Mouse (Mus musculus) urinary bladder, postnatal 36 days (tissue): ENCODE results near the gene Slco4a1.
A peak's percentile ranks its signal among the peaks of the same experiment; 100 is the strongest.

Experiments used
- DNase-seq, 2 experiments: peaks; one replicate each; pipeline ENCODE4 v3.0.0; 2022; ENCODE audit warnings: low spot score in 2 of 2, mixed read lengths in 1 of 2

Gene Slco4a1

DNA sequence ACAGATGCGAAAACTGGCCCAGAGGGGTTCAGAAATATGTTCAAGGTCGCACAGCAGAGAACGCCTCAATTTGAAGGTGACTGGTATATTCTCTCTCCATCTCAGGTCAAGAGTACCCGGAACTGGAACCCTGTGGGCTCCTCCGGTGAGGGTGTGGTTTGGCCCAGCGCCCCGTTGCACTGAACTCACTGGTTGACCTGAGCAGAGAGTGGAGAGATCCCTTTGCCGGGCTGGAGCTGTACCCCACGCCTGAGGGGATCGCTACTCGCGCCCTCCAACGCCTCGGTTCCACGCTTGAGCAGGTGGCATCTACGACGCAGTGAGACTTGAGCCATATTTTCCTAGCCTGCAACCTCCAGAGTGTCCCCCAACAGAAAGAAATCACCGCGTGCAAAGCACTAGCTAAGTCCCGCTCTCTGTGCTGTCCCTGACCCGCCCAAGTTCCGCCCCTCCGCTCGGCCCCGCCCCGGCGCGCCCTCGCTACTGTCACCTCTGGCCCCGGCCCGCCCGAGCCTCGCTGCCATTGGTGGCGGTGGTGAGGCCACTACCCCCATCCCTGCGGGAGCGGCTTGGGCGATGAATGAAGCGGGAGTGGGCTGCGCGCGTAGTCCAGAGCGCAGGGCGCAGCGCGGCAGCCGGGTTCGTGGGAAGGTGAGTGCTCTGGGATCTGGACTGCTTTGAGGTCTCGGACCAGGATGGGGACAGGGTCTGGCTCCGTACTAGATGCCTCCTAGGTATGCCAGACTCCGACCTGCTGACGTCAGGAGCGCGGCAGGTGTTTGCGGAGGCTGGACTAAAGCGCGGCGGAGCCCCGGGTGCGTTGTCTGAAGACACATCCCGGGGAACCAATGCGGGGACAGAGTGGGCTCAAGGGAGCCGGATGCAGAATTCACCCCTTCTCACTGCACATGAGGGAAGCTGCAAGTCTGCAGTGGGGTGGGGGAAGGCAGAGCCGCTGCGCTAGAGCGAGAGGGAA is at the start of gene Slco4a1:
Gene Slco4a1, plus strand, starts transcription at position 523 of the 976 bp plus-strand sequence.
- peak; percentile 63 to 81 for DNase-seq

DNA sequence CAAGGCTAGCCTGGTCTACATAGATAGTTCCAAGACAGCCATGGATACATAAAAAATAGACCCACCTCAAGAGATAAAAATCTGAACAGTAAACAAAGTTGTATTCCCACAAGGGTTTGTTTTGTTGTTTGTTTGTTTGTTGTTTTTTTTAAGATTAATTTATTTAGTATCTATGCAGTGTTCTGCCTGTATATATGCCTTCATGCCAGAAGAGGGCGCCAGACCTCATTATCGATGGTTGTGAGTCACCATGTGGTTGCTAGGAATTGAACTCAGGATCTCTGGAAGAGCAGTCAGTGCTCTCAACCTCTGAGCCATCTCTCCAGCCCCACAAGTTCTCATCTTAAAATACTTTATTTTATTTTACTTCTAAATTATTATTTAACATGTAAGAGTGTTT is 47.6 kb upstream of the Slco4a1 start:
- no peak for DNase-seq

DNA sequence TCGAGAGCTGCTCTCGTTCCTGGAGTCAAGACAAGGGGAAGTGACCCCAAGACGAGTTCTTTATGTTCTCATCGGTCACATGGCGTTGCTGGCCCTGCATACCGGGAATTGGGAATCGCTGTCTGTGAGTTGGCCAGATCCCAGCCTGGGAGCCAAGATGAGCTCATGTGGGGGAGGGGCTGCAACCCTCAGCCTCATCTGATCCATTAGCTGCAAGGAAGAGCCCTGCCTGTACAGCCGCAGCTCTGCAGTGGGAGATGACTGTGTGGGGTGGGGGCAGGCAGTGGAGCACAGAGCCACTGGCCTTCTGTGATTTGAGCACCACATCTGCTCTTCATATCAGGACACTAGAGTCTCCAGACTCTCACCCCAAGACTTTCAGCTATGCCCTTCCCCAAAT is 45.6 kb upstream of the Slco4a1 start:
- no peak for DNase-seq

DNA sequence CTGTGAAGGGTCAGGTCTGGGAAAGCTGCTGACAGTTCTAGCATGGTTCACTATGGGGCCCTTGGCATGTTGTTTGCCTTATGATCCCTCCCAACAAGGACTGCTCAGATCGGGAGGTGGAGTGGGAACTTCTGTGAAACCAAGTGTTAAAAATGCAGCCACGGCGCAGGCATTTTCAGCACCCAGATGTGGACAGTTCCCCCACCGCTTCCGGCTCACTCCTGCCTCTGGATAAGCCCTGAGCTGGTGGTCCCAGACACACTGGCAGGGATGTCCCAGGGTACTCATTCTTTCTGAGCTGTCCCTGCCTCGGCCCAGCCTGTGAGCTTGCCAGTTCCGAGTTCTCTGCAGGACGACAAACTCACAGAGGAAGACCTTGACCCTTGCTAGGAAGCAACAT is 45.0 kb upstream of the Slco4a1 start:
- no peak for DNase-seq

DNA sequence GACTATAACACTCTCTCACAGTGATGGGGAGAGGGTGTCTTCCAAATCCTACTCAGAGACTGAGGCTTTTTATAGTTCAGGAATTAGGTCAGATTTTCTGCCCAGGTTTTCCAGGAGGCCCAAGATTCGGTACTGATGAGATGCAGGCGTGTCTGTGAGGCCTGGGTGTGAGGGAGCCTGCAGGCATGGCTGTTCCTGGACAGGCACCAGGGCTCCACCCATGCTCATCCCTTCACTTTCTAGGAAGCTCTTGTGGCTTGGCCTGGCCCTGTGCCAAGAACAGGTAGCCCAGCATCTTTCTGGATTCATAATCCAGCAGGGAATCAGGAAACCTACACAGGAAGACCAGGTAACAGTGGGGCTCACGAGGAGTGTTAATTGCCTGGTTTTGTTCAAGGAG is 40.4 kb upstream of the Slco4a1 start:
- no peak for DNase-seq

DNA sequence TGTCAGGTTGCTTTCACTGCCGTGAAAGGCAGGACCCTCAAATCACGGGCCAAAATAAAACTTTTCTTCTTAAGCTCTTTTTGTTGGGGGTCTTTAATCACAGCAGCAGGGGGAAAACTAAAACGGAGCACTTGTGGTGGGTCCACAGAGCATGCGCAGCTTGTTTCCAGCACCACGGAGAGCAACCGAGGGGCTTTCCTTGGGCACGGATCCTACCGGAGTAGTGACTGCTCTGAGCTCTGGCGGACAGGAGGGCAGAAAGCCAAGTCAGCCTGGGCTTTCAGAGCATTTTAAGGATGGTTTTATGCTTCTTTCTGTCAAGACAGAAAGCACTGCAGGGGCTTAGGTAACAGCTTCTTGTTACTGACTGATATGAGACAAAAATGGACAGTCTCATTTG is 38.3 kb upstream of the Slco4a1 start:
- DNase-seq = no peak

DNA sequence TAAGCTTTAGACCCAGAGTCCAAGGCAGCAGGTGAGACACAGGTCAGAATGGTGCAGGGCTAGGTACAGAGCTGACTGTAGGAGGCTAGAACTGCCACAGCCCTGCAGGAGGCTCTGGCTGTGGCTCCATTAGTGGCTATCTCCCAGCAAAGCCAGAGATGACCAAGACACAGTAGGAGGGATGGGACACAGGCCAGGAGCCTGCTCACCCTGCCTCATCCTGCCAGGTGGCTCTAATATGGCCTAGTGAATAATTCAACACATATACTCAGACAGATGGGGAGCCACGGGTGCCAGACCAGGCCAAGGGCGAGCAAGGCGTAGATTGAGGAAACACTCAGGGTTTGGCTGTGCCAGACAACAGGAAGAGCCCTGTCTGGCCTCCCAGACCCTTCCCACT is 35.4 kb upstream of the Slco4a1 start:
- DNase-seq = no peak

DNA sequence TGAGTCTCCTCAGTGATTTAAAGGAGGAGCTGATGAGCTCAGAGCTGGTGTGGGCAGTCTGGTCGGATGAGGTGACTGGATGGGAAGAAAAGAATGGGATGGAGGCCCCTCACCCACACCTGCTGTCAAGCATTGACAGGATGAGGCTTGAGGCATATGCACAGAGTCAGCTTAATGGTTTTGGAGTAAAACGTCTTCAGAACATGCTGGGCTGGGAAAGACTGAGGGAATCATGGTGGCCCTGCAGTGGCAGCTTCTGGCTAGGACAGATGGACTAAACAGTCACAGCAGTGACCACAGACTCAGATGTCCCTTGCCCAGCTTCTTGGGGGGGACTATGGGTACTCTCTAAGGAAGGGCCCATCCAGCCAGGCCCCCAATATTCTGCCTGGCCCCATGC is 30.9 kb upstream of the Slco4a1 start:
- DNase-seq = no peak

DNA sequence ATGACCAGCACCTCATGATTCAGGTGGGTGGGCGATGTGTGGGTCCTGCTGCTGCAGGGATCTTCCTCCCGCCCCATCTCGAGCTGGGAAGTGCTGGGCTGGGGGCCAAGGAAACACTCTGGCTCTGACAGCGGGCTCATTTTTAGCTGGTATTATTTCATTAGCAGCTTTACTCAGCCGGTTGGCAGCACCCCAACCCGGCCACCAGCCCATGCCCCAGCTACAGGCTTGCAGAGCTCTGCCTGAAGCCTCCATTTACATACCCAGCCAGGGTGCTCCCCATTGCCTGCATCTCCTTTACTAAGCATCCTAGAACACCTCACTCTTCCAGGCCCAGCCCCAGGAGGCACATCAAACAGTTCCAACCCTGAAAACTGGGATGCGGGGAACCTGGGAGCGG is 29.0 kb upstream of the Slco4a1 start:
- DNase-seq = no peak

DNA sequence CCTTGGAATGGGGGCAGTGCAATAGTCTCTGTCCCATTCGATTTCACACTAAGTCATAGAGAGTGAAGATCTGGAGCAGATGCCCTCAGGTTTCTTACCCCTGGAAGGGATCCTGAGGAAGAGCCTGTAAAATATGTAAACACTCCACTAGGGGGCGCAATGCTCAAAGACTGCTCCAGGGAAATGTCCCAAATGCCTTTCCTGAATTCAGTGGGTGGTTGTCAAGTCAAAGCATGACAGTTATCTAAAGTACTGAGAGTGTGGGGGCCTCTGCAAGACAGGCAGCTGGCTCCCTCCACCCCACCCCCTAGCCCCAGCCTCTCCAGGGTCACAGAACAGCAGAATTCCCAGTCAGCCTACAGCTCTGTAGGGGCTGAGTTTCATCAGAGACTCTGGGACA is 27.7 kb upstream of the Slco4a1 start:
- DNase-seq = no peak

DNA sequence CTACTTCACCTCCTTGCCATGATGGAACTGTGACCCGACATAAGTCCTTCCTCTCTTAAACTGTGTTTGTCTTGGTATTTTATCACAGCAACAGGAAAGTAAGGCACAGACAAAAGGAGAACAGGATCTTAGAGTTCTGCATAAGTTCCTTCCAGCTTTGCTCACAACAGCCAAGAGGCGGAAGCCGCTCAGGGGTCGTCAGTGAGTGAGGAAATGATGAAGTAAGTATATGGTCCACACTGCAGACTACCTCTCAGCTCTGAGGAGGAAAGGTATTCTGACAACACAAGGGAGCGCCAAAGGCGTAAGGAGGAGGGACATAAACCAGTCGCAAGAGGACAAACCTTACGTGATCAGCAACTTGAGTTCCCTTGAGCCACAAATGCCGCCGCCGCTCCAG is 25.4 kb upstream of the Slco4a1 start:
- no peak for DNase-seq

DNA sequence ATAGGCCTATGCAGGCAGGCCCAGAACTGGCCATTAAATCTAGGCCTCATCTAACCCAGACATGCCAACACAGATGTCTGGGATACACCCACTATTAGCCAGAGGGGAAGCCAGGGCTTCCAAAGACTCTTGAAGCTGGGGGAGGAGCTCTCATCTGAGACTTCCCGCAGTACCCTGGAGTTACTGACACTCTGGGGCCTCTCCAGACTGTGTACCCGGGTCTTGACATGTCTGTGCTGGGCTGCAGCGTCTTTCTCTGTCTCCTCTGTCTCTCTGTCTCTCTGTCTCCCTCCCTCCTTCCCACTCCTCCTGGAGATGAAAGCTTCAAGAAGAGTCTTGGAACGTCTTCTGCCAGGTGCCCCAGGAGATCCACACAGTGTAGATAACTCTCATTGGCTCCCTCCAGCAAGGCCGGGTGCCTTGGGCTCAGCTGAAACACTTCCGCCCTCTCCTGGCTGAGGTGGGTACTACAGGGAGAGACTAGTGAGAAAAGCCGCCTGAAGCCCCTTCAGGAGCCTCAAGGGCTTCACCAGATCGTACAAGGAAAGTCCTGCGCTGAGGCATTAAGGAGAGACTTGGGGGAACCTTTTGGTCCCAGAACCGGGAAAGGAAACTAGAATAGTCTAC is 23.9 kb upstream of the Slco4a1 start:
- DNase-seq = peak; percentile 59 to 70

DNA sequence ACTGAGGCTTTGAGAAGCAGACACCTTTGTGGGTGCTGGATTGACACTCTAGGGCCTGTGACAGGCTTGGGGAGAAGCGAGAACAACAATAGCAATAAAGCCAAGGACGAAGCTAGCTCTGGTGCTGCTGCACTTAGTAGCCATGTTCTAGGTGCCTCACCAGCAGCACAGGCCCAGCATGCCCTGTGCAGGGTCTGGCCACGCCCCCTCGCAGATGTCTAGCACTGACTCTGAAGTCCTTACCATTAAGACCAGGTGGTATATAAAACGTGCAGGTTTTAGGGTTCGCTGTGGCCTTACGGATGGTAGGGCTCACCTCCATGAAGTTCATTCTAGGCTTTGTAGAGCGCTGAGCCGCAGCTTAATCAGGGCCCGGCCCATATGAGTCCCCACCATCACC is 23.3 kb upstream of the Slco4a1 start:
- DNase-seq = no peak

DNA sequence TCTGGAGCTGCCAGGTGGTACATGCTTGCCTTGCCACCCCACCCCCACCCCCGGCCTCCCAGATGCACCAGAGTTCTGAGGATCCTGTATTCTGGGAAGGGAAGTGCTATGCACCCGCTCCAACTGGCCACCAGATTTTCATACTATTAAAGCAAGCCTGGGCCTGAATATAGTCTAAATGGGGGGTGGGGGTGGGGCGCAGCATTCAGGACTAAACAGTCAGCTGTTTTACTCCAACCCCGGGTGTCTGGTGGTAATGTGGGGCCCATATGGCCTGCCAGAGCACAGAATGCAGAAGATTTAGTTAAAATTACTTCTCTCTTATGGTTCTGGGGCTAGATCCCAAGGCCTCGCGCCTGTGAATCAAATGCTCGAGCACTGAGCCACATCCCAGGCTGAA is 22.7 kb upstream of the Slco4a1 start:
- no peak for DNase-seq

DNA sequence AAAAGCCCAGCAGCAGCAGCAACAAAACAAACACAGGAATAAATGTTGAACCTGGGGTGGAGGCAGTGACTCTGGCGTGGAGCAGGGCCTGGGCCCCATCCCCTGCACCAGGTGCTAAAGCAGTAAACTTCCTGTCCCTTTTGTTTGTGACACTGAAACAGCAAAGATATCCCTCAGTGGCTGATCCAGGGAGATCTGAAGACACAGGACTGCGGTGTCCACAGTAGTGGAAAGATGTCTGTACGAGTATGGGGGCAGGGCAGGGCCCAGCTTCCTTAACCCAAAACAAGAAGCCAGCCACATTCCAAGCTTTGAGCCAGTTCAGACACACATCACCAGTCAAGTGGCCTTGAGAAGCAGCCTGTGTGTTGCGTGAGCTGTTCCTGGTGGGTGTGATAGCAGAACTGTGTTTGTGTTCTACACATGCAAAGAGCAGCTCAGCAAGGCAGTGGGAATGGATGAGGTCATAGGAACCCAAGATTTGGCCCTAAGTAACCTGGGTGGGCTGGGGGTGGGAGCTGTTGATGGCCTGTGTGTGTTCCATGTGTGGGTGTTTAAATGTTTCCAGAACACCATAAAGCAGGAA is 20.6 kb upstream of the Slco4a1 start:
- DNase-seq = no peak

DNA sequence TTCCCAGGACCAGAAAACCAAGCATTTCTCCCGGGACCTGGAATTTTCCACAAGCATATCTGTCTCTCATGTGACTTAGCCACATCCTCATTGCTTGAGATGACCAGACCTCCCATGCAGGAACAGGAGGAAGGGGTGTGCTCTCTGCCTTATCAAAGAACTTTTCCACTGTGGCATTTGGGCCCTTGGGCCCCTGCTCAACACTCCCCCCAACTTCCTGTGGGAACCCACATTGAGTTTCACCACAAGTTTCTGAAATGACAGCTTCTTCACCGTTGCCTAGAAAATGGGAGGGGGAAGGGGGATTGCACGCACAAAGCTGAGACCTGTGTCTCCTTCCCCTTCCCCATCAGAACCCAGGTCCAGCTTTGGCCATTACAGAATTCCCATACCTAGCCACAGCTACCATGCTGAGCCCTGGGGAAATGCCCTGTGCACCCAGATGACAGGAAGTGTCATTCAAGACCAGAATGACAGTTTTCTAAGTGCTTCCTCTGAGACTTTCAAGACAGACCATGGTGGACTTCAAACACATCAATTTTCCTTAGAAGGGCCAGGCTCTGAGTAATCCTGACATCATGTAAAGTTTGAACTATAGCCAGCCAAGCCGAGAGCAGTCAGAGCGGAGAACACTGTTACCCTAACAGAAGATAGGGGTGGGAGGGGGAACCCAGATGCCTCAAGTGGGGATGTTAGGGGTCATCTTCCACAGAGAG is 18.7 kb upstream of the Slco4a1 start:
- no peak for DNase-seq

DNA sequence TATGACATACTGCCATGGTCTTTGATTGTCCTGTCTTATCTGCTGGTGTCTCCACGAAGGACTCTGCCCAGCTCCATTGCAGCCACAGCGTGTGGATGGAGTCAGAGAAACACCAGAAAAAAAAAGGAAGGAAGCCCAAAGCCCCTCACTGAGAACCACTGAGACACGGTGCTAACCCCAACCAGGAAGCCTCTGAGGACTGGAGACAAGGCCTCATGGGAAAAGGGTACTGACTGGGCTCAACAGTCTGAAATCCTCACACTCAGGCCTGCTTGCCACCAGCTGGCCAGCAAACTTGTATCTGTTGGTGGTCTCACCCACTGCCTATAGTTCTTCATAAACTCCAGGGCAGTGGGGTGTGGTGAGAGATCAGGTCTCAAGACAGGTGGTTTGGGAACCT is 16.3 kb upstream of the Slco4a1 start:
- no peak for DNase-seq

DNA sequence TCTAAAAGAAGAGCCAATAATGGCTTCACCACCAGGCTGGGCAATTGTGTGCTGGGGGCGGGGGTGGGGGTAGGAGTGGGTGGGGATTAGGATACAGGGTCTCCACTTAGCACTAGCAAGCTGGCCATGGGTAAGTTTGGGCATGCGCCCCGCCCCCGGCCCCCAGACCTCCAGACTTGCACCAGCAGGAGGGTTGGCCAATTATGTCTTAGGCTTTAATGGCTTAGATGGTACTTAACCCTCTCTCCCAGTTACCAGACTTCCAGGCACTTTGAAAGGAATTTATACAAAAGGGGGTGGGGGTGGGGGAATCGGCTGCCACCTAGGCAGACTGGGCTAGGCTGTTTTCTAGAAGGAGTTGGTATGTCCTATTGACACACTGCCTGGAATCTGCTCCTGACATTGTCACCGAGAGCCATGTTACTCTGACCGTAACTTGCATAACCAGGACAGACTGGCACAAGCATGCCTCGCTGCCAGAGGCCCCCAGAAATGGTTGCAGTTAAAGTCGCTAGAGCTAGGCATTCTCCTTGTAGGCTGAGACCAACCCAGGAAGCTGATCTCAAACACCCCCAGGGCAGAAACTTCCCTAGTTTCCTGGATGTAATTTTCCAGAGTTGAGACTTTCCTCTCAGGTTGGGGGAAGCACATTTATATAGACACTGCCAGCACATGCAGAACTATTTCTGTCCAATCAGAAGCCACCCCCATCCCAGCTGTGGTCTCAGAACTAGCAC is 15.3 kb upstream of the Slco4a1 start:
- DNase-seq = no peak

DNA sequence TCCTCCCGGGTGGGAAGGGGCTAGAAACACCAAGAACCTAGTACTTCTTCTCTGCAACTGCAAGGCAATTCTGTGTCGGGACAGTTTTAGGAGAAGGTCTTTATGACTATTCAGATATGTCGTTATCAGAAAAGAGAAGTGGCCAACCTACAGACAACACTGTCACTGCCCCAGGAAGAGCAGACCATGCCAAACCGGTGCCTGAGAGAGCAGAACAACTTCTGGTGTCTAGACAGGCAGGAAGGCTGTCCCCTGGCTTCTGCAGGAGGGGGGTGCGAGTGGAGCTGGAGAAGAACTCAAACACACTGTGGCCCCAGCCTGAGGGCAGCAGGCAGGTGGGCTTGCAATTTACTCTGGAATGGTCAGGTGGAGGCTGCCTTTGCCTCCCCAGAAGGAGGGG is 14.0 kb upstream of the Slco4a1 start:
- no peak for DNase-seq

DNA sequence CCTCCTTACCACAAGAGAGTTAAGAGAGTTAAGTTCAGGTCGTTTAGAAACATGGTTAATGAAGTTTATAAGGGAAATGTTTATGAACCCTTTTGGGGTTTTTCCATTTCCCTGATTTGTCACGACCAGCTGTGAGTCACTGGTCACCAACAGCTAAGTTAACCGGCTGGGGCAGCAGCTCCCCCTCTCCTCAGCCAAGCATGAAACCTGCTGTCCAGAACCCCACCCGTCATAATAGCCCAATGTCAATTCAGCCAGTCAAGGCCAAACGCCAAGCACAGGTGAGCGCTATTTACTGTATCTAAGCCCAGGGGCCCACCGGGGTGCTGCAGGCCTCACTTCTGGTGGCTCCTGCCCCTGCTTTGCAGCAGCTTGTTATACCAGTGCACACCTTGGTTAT is 12.2 kb upstream of the Slco4a1 start:
- DNase-seq = no peak

DNA sequence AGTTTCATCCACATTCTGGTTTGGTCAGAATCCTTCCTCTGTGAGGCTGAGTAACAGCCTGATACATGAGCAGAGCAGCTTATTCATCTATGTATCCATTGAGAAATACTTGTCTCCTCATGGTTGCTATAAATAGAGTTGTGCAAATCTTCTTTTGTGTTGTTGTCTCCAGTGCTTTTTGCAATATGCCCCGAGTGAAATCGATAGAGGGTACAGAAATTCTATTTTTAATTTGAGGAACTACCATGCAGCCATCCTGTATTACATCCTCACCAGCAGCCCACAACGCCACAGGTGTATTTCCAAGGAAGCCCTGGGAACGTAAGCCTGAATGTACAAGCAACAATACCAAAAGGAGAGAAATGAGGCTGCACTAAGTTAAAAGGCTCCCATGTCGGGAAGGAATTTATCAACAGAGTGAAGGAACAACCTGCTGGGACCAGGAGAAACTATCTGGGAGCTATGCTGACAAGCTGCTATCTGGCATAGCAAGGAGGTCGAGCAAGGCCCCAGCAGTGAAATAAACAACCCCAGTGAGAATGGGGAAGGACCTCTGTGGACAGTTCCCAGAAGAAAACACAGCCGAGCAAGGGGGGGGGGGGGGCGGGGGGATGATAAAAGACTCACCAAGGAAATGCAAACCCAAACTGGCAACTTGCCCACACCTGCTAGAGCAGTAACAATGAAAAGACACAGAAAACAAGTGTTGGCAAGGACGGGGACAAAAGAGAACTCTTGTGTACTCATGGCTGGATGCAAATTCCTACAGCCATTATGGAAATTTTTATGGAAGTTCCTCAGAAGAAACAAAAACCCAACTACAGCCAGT is 10.9 kb upstream of the Slco4a1 start:
- DNase-seq = no peak
